8 mouse cellular contexts compared by ENCODE assay signal in genomic region chr15:27465391-27466005, GRCm38 (mm10). TPM values are rescaled to one million over a fixed set of nuclear protein-coding genes. Genes with fewer than 3 reads are reported as not detected.
DNase-seq lines count a peak whose midpoint lies in the region; ATAC-seq and TF ChIP-seq lines count a peak whose summit lies in the region.

No protein-coding gene starts in this region.

- H3K4me1 ChIP-seq in cerebellum, adult 2 months (ENCODE audit: control insufficient read depth, insufficient read depth, low read length): peaks cover 2% of the 10 kb centered on the region; the same call in 1 of the 2 replicates
- peaks cover 41% of the 10 kb centered on the region for H3K4me1 ChIP-seq in hindbrain, embryonic 14.5 days (replicated peaks; ENCODE audit: control insufficient read depth, insufficient read depth, low read length)
- peaks cover 28% of the 10 kb centered on the region for H3K4me1 ChIP-seq in midbrain, embryonic 16.5 days (ENCODE audit: control insufficient read depth, insufficient read depth, low read length)

- no peaks in the 10 kb centered on the region for H3K9me3 ChIP-seq in hindbrain, embryonic 14.5 days (ENCODE audit: control insufficient read depth, low read length)
- no peaks in the 10 kb centered on the region for H3K9me3 ChIP-seq in midbrain, embryonic 16.5 days (replicated peaks; ENCODE audit: control insufficient read depth, low read length, poor library complexity, severe bottlenecking)

- peak; percentile 52 to 61 for DNase-seq in cerebellum, adult 2 months
- DNase-seq in cerebellum, adult 11 months: no peak
- peak; percentile 50 for DNase-seq in 416B (ENCODE audit: low read depth)
- peak; percentile 69 for DNase-seq in embryo, embryonic 11 days
- peak; percentile 63 for DNase-seq in hindbrain, embryonic 14.5 days (ENCODE audit: low spot score)
- DNase-seq in frontal cortex, postnatal 25 days (ENCODE audit: low spot score in 2 of 2): no peak

- H3K9ac ChIP-seq in hindbrain, embryonic 14.5 days: peak overlapping the region; percentile 94
- H3K9ac ChIP-seq in midbrain, embryonic 16.5 days (ENCODE audit: low read depth, low read length): peak overlapping the region; percentile 97

- no peaks in the 10 kb centered on the region for H3K36me3 ChIP-seq in hindbrain, embryonic 14.5 days (replicated peaks; ENCODE audit: control insufficient read depth, insufficient read depth)
- no peaks in the 10 kb centered on the region for H3K36me3 ChIP-seq in midbrain, embryonic 16.5 days (ENCODE audit: control insufficient read depth, insufficient read depth, low read length)

- no peak for TF ChIP-seq POLR2A in cerebellum, adult 2 months (IDR thresholded peaks at IDR 0.05; ENCODE audit: borderline replicate concordance, insufficient read depth, low read length)

- no peaks in the 10 kb centered on the region for H3K27me3 ChIP-seq in cerebellum, adult 2 months (ENCODE audit: control insufficient read depth, insufficient read depth, low read length)
- H3K27me3 ChIP-seq in hindbrain, embryonic 14.5 days (ENCODE audit: control insufficient read depth, insufficient read depth, low read length): no peaks in the 10 kb centered on the region
- H3K27me3 ChIP-seq in midbrain, embryonic 16.5 days (ENCODE audit: control insufficient read depth, insufficient read depth, low read depth, low read length): peaks cover 2% of the 10 kb centered on the region; the same call in 1 of the 2 replicates

- ATAC-seq in hindbrain, embryonic 14.5 days (ENCODE audit: low FRiP score): 0 out of 2 replicates have a peak, but pooled peaks have one; percentile 31
- ATAC-seq in midbrain, embryonic 16.5 days: peak; percentile 46; the same call in 1 of the 2 replicates
- no peak for ATAC-seq in monocyte, adult 5-6 weeks (replicated peaks; ENCODE audit: insufficient number of reproducible peaks, low FRiP score, low TSS enrichment, poor library complexity, severe bottlenecking)

- H3K4me3 ChIP-seq in cerebellum, adult 2 months (replicated peaks; ENCODE audit: insufficient read depth, low read depth, low read length): peak overlapping the region; percentile 76
- H3K4me3 ChIP-seq in hindbrain, embryonic 14.5 days (replicated peaks; ENCODE audit: low read length): peak overlapping the region; percentile 90
- peak overlapping the region; percentile 86 for H3K4me3 ChIP-seq in midbrain, embryonic 16.5 days (ENCODE audit: low read depth, low read length)

- WGBS in cerebellum, adult 2 months: 6% methylated on average over 8 of the region's 8 CpGs
- WGBS in hindbrain, embryonic 14.5 days: 17% methylated on average over 8 of the region's 8 CpGs
- WGBS in midbrain, embryonic 16.5 days: 14% methylated on average over 8 of the region's 8 CpGs

- peak overlapping the region; percentile 86; the same call in 1 of the 2 replicates for H3K27ac ChIP-seq in cerebellum, adult 2 months (ENCODE audit: insufficient read depth, low read length)
- peak overlapping the region; percentile 97 for H3K27ac ChIP-seq in hindbrain, embryonic 14.5 days
- H3K27ac ChIP-seq in midbrain, embryonic 16.5 days (ENCODE audit: low read length): peak overlapping the region; percentile 96

- TF ChIP-seq CTCF in cerebellum, adult 2 months (IDR thresholded peaks at IDR 0.05; ENCODE audit: borderline replicate concordance, insufficient read depth, low read depth, low read length): peak; percentile 34; the same call in 1 of the 2 replicates

- peak overlapping the region; percentile 63 for H3K4me2 ChIP-seq in hindbrain, embryonic 14.5 days (replicated peaks)
- peak overlapping the region; percentile 73 for H3K4me2 ChIP-seq in midbrain, embryonic 16.5 days (ENCODE audit: low read length)

RNA-seq across cellular contexts. Expression of gene Ank, which starts 1.0 kb away (rescaled TPM):
- polyA plus RNA-seq in cerebellum, adult 2 months (2012; rRNA removed): 212 and 222 TPM in 2 replicates
- polyA plus RNA-seq in hindbrain, embryonic 14.5 days (2014; fragmentation: Nextera tagmentation; extraction: Ambion mirVana): 18.6 and 20.8 TPM in 2 replicates
- 15.0 and 15.7 TPM in 2 replicates for polyA plus RNA-seq in midbrain, embryonic 16.5 days (2015; fragmentation: Nextera tagmentation; extraction: Ambion mirVana)
- total RNA-seq in monocyte, adult 5-6 weeks (2017): 12.1 to 17.2 TPM (median 12.3 TPM) in 3 replicates

Comparison
In these comparisons a context has a peak if more than half of its experiments do, and no peak if none do; other contexts are left out.
1. DNase-seq: peak in cerebellum, adult 2 months (2 of 2), 416B (single experiment), embryo, embryonic 11 days (single experiment) and hindbrain, embryonic 14.5 days (single experiment); none in cerebellum, adult 11 months (single experiment) and frontal cortex, postnatal 25 days (0 of 2).
2. Peak in every context shown above with its lines, with median percentiles within 50 percentile points of each other: H3K27ac ChIP-seq and H3K4me3 ChIP-seq.